8 mouse cellular contexts compared by ENCODE assay signal in genomic region chr14:102925769-102926443, GRCm38 (mm10). TPM values are rescaled to one million over a fixed set of nuclear protein-coding genes. Genes with fewer than 3 reads are reported as not detected.
DNase-seq lines count a peak whose midpoint lies in the region; ATAC-seq lines count a peak whose summit lies in the region.

No protein-coding gene starts in this region.

- H3K4me2 ChIP-seq in forebrain, embryonic 14.5 days (ENCODE audit: low read length), result no peak overlapping the region
- H3K4me2 ChIP-seq in hindbrain, embryonic 11.5 days (replicated peaks; ENCODE audit: low read depth, low read length), result no peak overlapping the region

- H3K4me3 ChIP-seq in forebrain, embryonic 14.5 days (ENCODE audit: low read depth, low read length), result no peak overlapping the region
- H3K4me3 ChIP-seq in forebrain, embryonic 10.5 days, result no peak overlapping the region
- H3K4me3 ChIP-seq in hindbrain, embryonic 11.5 days (ENCODE audit: low read depth, low read length), result no peak overlapping the region
- no peak overlapping the region for H3K4me3 ChIP-seq in limb, embryonic 10.5 days

- no peaks in the 10 kb centered on the region for H3K9me3 ChIP-seq in forebrain, embryonic 14.5 days (replicated peaks; ENCODE audit: control insufficient read depth, low read length)
- H3K9me3 ChIP-seq in forebrain, embryonic 10.5 days, result no peaks in the 10 kb centered on the region
- H3K9me3 ChIP-seq in hindbrain, embryonic 11.5 days (ENCODE audit: control insufficient read depth, low read length), result no peaks in the 10 kb centered on the region
- no peaks in the 10 kb centered on the region for H3K9me3 ChIP-seq in limb, embryonic 10.5 days (replicated peaks)

- peak; percentile 91 for ATAC-seq in forebrain, embryonic 14.5 days
- peak; percentile 96 for ATAC-seq in cerebellum, adult (ENCODE audit: insufficient number of reproducible peaks, low FRiP score, low TSS enrichment)
- peak; percentile 64 for ATAC-seq in hindbrain, embryonic 11.5 days (ENCODE audit: low FRiP score)

- H3K27ac ChIP-seq in forebrain, embryonic 14.5 days (ENCODE audit: low read depth, low read length), result 0 out of 2 replicates have a peak overlapping the region, but pooled peaks have one; percentile 44
- H3K27ac ChIP-seq in forebrain, embryonic 10.5 days, result no peak overlapping the region
- H3K27ac ChIP-seq in hindbrain, embryonic 11.5 days (ENCODE audit: low read depth, low read length), result no peak overlapping the region
- H3K27ac ChIP-seq in limb, embryonic 10.5 days, result no peak overlapping the region

- no peaks in the 10 kb centered on the region for H3K4me1 ChIP-seq in forebrain, embryonic 14.5 days (ENCODE audit: control insufficient read depth, insufficient read depth, low read length)
- no peaks in the 10 kb centered on the region for H3K4me1 ChIP-seq in forebrain, embryonic 10.5 days
- no peaks in the 10 kb centered on the region for H3K4me1 ChIP-seq in hindbrain, embryonic 11.5 days (replicated peaks; ENCODE audit: control insufficient read depth, insufficient read depth, low read length)
- H3K4me1 ChIP-seq in limb, embryonic 10.5 days, result peaks cover 4% of the 10 kb centered on the region

- H3K36me3 ChIP-seq in forebrain, embryonic 14.5 days (ENCODE audit: control insufficient read depth, insufficient read depth, low read length), result no peaks in the 10 kb centered on the region
- H3K36me3 ChIP-seq in forebrain, embryonic 10.5 days (replicated peaks), result no peaks in the 10 kb centered on the region
- H3K36me3 ChIP-seq in hindbrain, embryonic 11.5 days (ENCODE audit: control insufficient read depth, insufficient read depth, low read length), result no peaks in the 10 kb centered on the region
- no peaks in the 10 kb centered on the region for H3K36me3 ChIP-seq in limb, embryonic 10.5 days

- WGBS in forebrain, embryonic 14.5 days, result 65% methylated on average over 6 of the region's 6 CpGs
- 85% methylated on average over 6 of the region's 6 CpGs for WGBS in forebrain, embryonic 10.5 days
- 77% methylated on average over 6 of the region's 6 CpGs for WGBS in hindbrain, embryonic 11.5 days
- WGBS in limb, embryonic 10.5 days, result 78% methylated on average over 6 of the region's 6 CpGs

- DNase-seq in forebrain, embryonic 14.5 days (ENCODE audit: low spot score), result peak; percentile 69
- no peak for DNase-seq in forebrain, embryonic 10.5 days (ENCODE audit: extremely low spot score, low spot score)
- DNase-seq in hindbrain, embryonic 11.5 days (ENCODE audit: low spot score), result peak; percentile 16
- DNase-seq in limb, embryonic 10.5 days (ENCODE audit: low spot score), result peak; percentile 19
- no peak for DNase-seq in gastrocnemius, postnatal 36 days
- DNase-seq in spleen, postnatal 36 days (ENCODE audit: low spot score in 2 of 2), result no peak
- no peak for DNase-seq in thymus, postnatal 4 days

- no peak overlapping the region for H3K9ac ChIP-seq in forebrain, embryonic 14.5 days (ENCODE audit: low read length)
- no peak overlapping the region for H3K9ac ChIP-seq in hindbrain, embryonic 11.5 days (ENCODE audit: low read depth, low read length)

- intact Hi-C loops in gastrocnemius, postnatal 36 days (cut with DNase I), result no loop called here

- no peaks in the 10 kb centered on the region for H3K27me3 ChIP-seq in forebrain, embryonic 14.5 days (replicated peaks; ENCODE audit: control insufficient read depth, insufficient read depth, low read length)
- no peaks in the 10 kb centered on the region for H3K27me3 ChIP-seq in forebrain, embryonic 10.5 days (ENCODE audit: poor library complexity, severe bottlenecking)
- no peaks in the 10 kb centered on the region for H3K27me3 ChIP-seq in hindbrain, embryonic 11.5 days (ENCODE audit: control insufficient read depth, insufficient read depth, low read length)
- H3K27me3 ChIP-seq in limb, embryonic 10.5 days (ENCODE audit: low read depth, poor library complexity, severe bottlenecking), result no peaks in the 10 kb centered on the region

RNA-seq across cellular contexts. Expression of gene Kctd12, which starts 56.5 kb away (rescaled TPM):
- polyA plus RNA-seq in forebrain, embryonic 14.5 days (2014; fragmentation: Nextera tagmentation; extraction: Ambion mirVana), result 10.8 and 12.7 TPM in 2 replicates
- 2.1 and 3.1 TPM in 2 replicates for polyA plus RNA-seq in forebrain, embryonic 10.5 days (2016; fragmentation: Nextera tagmentation; extraction: Ambion mirVana)
- 13.3 and 15.9 TPM in 2 replicates for polyA plus RNA-seq in hindbrain, embryonic 11.5 days (2014; fragmentation: Nextera tagmentation; extraction: Ambion mirVana)
- 5.3 and 8.2 TPM in 2 replicates for polyA plus RNA-seq in limb, embryonic 10.5 days (2016; fragmentation: Nextera tagmentation; extraction: Ambion mirVana)
- 1 to 10 TPM; 7.1 to 7.3 TPM for total RNA-seq in gastrocnemius, postnatal 36 days (2021)

Comparison
In these comparisons a context has a peak if more than half of its experiments do, and no peak if none do; other contexts are left out.
1. DNase-seq: peak in forebrain, embryonic 14.5 days (single experiment), hindbrain, embryonic 11.5 days (single experiment) and limb, embryonic 10.5 days (single experiment); none in forebrain, embryonic 10.5 days (single experiment), gastrocnemius, postnatal 36 days (0 of 2), spleen, postnatal 36 days (0 of 2) and thymus, postnatal 4 days (single experiment).
2. Peak in every context shown above with its lines, with median percentiles within 50 percentile points of each other: ATAC-seq.